Mouse (Mus musculus): Measurements from ENCODE around the gene Rpl19. TPM values are rescaled to one million over a fixed set of nuclear protein-coding genes. Genes with fewer than 3 reads are reported as not detected.
A peak's percentile ranks its signal among the peaks of the same experiment; 100 is the strongest.

Gene Rpl19
- polyA plus RNA-seq, 1 experiment from 2014 or later = 1,157 TPM

DNA sequence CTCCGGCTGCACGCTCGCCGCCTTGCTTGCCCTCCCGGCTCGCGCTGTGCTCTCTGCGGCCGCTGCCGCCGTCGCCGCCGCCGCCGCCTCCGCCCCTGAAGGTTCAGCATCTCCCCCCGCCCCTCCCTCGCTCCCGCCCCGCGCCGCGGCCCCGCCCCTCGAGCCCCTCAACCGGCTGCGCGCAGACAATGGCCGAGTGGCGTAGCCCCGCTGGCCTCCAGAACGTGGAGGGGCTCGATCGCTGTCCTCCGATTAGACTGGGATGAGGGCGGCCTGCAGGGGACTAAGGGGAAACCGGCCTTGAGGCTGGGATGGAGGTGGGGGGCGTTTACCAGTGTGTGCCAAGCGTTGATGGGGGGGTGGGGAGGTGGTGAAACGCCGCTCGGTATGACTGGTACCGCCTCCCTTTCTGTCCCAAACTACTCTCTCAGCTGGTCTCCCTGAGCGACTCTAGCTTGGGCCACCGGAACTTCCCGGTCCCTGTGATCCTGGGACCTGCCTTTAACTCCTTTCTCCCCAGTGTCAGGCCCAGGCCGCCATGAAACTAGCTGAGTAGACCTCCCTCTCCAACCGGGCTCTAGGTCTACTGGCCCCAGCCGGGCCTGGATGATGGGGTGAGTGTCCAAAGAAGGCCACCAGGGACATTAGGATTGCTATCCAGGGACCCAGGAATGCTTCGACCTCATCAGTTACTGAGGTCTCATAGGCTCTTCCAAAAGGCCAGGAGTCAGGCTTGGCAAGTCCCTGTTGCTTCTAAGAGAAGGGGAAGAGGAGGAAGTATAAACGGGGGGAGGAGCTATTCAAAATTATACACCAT lies 3.7 kb upstream of the Rpl19 start, which contains the start of gene Cacnb1:
Gene Cacnb1, minus strand, starts transcription at position 480 of the 817 bp plus-strand sequence.
- Histone ChIP-seq H3K4me1 (ENCODE audit: control insufficient read depth, insufficient read depth, low read length) (peaks cover 23% of the 10 kb centered on the region), H3K27me3 (ENCODE audit: control insufficient read depth, insufficient read depth, low read length) (no peaks in the 10 kb centered on the region)

DNA sequence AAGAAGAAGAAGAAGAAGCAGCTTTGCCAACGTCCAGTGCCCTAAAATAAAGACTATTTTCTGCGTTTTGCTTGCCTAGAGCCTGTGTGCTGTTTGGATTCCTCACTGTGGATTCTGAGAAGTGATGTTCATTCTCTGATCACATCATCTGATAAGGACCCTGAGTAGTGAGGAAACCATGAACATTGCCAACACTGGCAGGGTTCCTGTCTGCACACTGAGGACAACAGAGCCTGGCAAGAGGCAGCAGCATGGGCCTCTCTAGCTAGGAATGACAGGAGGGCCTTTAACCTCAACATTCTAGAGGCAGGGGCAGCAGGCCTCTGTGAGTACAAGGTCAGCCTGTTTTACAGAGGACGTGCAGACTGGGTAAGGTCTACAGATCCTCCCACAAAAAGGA lies 2.0 kb upstream of the Rpl19 start:
- WGBS = 82% methylated on average over 3 of the region's 3 CpGs
- no peak for ATAC-seq (ENCODE audit: insufficient number of reproducible peaks, insufficient read depth, low FRiP score, low read depth)
- peaks cover 23% of the 10 kb centered on the region for H3K4me1 ChIP-seq (ENCODE audit: control insufficient read depth, insufficient read depth, low read length)

More for the DNA sequence above, 3.7 kb upstream of the Rpl19 start, which contains the start of gene Cacnb1:
- Histone ChIP-seq H3K27ac (ENCODE audit: low read length) (peak within 1 kb of the TSS; percentile 89), H3K4me3 (ENCODE audit: low read depth, low read length) (peak within 1 kb of the TSS; percentile 79), H3K9ac (replicated peaks; ENCODE audit: low read depth, low read length) (peak within 1 kb of the TSS; percentile 67), H3K4me2 (replicated peaks; ENCODE audit: low read depth, low read length) (peak within 1 kb of the TSS; percentile 94), H3K9me3 (ENCODE audit: control insufficient read depth, low read depth, low read length) (no peaks in the 10 kb centered on the region), H3K36me3 (ENCODE audit: control insufficient read depth, insufficient read depth, low read length) (peaks cover 4% of the 10 kb centered on the region; the same call in 1 of the 2 replicates)
- ATAC-seq (ENCODE audit: insufficient number of reproducible peaks, insufficient read depth, low FRiP score, low read depth) = peak; percentile 38
- WGBS = under 1% methylated on average over 51 of the region's 52 CpGs

DNA sequence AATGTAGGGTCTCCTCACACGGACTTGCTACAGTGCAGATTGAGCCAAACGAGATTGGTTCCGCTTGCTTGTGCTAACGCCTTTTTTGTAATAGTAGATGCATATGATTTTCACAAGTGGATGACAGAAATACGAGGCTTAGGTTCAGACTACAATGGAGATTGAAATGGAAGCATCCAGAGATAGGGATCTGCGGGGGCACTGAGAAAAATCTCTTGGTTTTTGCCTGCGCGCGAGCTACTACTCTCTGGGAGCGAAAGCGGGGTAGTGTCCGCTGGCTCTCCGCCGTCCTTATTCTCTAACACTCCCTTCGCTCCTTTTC lies 301 bp upstream of the Rpl19 start:
- H3K4me3 ChIP-seq (ENCODE audit: low read depth, low read length) = peak overlapping the region; percentile 88
- H3K4me1 ChIP-seq (ENCODE audit: control insufficient read depth, insufficient read depth, low read length) = peaks cover 13% of the 10 kb centered on the region
- peaks cover 34% of the 10 kb centered on the region for H3K36me3 ChIP-seq (ENCODE audit: control insufficient read depth, insufficient read depth, low read length)
- H3K4me2 ChIP-seq (replicated peaks; ENCODE audit: low read depth, low read length) = peak overlapping the region; percentile 74
- ATAC-seq (ENCODE audit: insufficient number of reproducible peaks, insufficient read depth, low FRiP score, low read depth) = no peak
- peak overlapping the region; percentile 99 for H3K9ac ChIP-seq (replicated peaks; ENCODE audit: low read depth, low read length)
- no peaks in the 10 kb centered on the region for H3K27me3 ChIP-seq (ENCODE audit: control insufficient read depth, insufficient read depth, low read length)
- WGBS = 6% methylated on average over 15 of the region's 15 CpGs
- H3K27ac ChIP-seq (ENCODE audit: low read length) = peak overlapping the region; percentile 92
- H3K9me3 ChIP-seq (ENCODE audit: control insufficient read depth, low read depth, low read length) = no peaks in the 10 kb centered on the region

More for the DNA sequence above, 2.0 kb upstream of the Rpl19 start:
- no peaks in the 10 kb centered on the region for H3K9me3 ChIP-seq (ENCODE audit: control insufficient read depth, low read depth, low read length)
- no peaks in the 10 kb centered on the region for H3K27me3 ChIP-seq (ENCODE audit: control insufficient read depth, insufficient read depth, low read length)
- no peak overlapping the region for H3K4me3 ChIP-seq (ENCODE audit: low read depth, low read length)
- H3K9ac ChIP-seq (replicated peaks; ENCODE audit: low read depth, low read length) = no peak overlapping the region
- H3K27ac ChIP-seq (ENCODE audit: low read length) = no peak overlapping the region
- H3K36me3 ChIP-seq (ENCODE audit: control insufficient read depth, insufficient read depth, low read length) = peaks cover 17% of the 10 kb centered on the region
- no peak overlapping the region for H3K4me2 ChIP-seq (replicated peaks; ENCODE audit: low read depth, low read length)

DNA sequence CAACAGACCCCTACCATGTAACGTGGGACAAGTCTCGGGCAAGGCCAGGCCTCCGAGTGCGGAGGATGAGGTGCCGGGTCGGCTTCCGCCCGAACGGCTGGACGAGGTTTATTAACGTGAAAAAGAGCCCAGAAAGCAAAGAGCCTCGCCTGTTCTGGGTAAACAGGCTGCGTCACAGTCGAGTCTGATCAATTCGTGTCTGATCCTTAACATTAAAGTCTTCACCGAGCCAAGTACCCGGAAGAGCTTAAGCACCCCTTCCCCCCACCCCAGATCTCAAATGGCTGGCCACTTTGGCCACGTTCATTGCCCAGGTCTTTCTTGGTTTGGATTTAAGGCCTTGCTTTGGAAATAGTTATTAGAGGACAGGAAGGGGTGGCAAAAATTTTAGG lies 783 bp downstream of the Rpl19 start:
- H3K4me3 ChIP-seq (ENCODE audit: low read depth, low read length) = peak overlapping the region; percentile 88
- peak overlapping the region; percentile 99 for H3K9ac ChIP-seq (replicated peaks; ENCODE audit: low read depth, low read length)
- no peaks in the 10 kb centered on the region for H3K9me3 ChIP-seq (ENCODE audit: control insufficient read depth, low read depth, low read length)
- H3K27me3 ChIP-seq (ENCODE audit: control insufficient read depth, insufficient read depth, low read length) = no peaks in the 10 kb centered on the region
- 0% methylated on average over 18 of the region's 18 CpGs for WGBS
- H3K27ac ChIP-seq (ENCODE audit: low read length) = peak overlapping the region; percentile 92
- no peak for ATAC-seq (ENCODE audit: insufficient number of reproducible peaks, insufficient read depth, low FRiP score, low read depth)
- peaks cover 6% of the 10 kb centered on the region; the same call in 1 of the 2 replicates for H3K4me1 ChIP-seq (ENCODE audit: control insufficient read depth, insufficient read depth, low read length)
- peak overlapping the region; percentile 74 for H3K4me2 ChIP-seq (replicated peaks; ENCODE audit: low read depth, low read length)
- peaks cover 35% of the 10 kb centered on the region for H3K36me3 ChIP-seq (ENCODE audit: control insufficient read depth, insufficient read depth, low read length)

DNA sequence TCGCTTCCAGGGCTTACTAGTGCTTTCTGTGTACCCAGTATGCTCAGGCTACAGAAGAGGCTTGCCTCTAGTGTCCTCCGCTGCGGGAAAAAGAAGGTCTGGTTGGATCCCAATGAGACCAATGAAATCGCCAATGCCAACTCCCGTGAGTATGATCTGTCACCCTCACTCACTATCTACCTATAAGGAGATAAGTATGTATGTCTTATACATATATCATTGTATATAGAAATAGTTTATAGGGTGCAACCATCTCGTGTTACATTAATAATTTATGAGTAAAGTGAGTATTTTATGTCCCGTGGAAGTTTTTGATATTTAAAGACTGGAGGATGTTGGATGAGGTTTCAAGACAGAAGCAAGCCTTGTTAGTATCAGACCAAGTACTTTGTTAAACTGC lies 1.3 kb downstream of the Rpl19 start:
- no peaks in the 10 kb centered on the region for H3K27me3 ChIP-seq (ENCODE audit: control insufficient read depth, insufficient read depth, low read length)
- H3K9me3 ChIP-seq (ENCODE audit: control insufficient read depth, low read depth, low read length) = no peaks in the 10 kb centered on the region
- ATAC-seq (ENCODE audit: insufficient number of reproducible peaks, insufficient read depth, low FRiP score, low read depth) = no peak
- H3K4me1 ChIP-seq (ENCODE audit: control insufficient read depth, insufficient read depth, low read length) = peaks cover 6% of the 10 kb centered on the region; the same call in 1 of the 2 replicates
- 17% methylated on average over 7 of the region's 7 CpGs for WGBS
- peak overlapping the region; percentile 74 for H3K4me2 ChIP-seq (replicated peaks; ENCODE audit: low read depth, low read length)
- H3K27ac ChIP-seq (ENCODE audit: low read length) = no peak overlapping the region; the same call in 1 of the 2 replicates
- peak overlapping the region; percentile 88 for H3K4me3 ChIP-seq (ENCODE audit: low read depth, low read length)
- H3K36me3 ChIP-seq (ENCODE audit: control insufficient read depth, insufficient read depth, low read length) = peaks cover 35% of the 10 kb centered on the region
- peak overlapping the region; percentile 99 for H3K9ac ChIP-seq (replicated peaks; ENCODE audit: low read depth, low read length)

DNA sequence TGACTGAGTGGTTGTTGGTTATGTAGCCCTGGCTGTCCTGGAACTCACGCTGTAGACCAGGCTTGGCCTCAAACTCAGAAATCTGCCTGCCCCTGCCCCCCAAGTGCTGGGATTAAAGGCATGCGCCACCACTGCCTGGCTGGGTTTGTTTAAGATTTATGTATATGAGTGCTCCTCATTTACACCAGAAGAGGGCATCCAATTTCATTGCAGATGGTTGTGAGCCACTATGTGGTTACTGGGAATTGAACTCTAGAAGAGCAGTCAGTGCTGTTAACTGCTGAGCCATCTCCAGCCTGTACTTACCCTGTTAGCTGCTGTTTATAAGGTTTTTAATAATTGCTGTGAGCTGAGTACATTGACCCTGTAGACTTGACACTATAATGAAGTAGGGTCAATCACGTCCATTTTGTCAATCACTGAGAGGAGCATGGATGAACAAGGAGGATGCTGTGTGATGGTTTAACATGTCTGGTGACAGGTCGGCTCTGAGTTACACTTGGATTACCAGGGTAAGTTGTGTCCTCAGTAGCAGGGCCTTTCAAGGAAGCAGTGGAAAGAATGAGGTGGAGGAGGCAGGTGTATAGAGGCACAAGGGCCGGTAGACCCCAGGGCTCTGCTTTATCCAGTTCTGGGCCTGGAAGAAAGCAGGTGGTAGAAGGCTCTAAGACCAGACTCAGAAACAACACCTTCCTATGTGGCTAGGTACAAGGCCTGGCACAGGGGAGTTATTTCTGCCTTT lies 4.4 kb downstream of the Rpl19 start:
- Histone ChIP-seq H3K36me3 (ENCODE audit: control insufficient read depth, insufficient read depth, low read length) (peaks cover 35% of the 10 kb centered on the region), H3K9ac (replicated peaks; ENCODE audit: low read depth, low read length) (no peak overlapping the region), H3K4me3 (ENCODE audit: low read depth, low read length) (no peak overlapping the region), H3K27me3 (ENCODE audit: control insufficient read depth, insufficient read depth, low read length) (no peaks in the 10 kb centered on the region), H3K4me1 (ENCODE audit: control insufficient read depth, insufficient read depth, low read length) (peaks cover 12% of the 10 kb centered on the region; the same call in 1 of the 2 replicates), H3K27ac (ENCODE audit: low read length) (no peak overlapping the region), H3K9me3 (ENCODE audit: control insufficient read depth, low read depth, low read length) (no peaks in the 10 kb centered on the region), H3K4me2 (replicated peaks; ENCODE audit: low read depth, low read length) (no peak overlapping the region)
- no peak for ATAC-seq (ENCODE audit: insufficient number of reproducible peaks, insufficient read depth, low FRiP score, low read depth)
- 43% methylated on average over 5 of the region's 5 CpGs for WGBS

DNA sequence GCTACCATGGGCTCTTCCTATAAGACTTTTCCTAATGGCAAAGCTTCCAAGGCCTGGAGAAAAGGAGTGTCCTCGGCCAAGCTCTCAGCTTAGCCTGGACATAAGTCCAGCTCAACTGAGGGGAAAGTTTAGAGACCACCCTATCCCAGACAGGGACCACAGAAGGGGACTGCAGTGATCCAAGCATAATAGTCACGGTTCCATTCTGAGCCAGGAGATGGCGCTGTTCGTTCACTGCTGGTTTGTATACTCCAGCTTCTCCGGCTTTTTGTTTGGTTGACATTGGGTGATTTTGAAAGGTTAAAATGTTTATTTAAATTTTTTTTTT lies 4.9 kb downstream of the Rpl19 start:
- ATAC-seq (ENCODE audit: insufficient number of reproducible peaks, insufficient read depth, low FRiP score, low read depth) = no peak
- Histone ChIP-seq H3K9ac (replicated peaks; ENCODE audit: low read depth, low read length) (no peak overlapping the region), H3K27me3 (ENCODE audit: control insufficient read depth, insufficient read depth, low read length) (no peaks in the 10 kb centered on the region), H3K4me3 (ENCODE audit: low read depth, low read length) (no peak overlapping the region), H3K27ac (ENCODE audit: low read length) (no peak overlapping the region), H3K4me2 (replicated peaks; ENCODE audit: low read depth, low read length) (no peak overlapping the region), H3K9me3 (ENCODE audit: control insufficient read depth, low read depth, low read length) (no peaks in the 10 kb centered on the region), H3K4me1 (ENCODE audit: control insufficient read depth, insufficient read depth, low read length) (peaks cover 9% of the 10 kb centered on the region; the same call in 1 of the 2 replicates), H3K36me3 (ENCODE audit: control insufficient read depth, insufficient read depth, low read length) (peaks cover 35% of the 10 kb centered on the region)
- 9% methylated on average over 5 of the region's 5 CpGs for WGBS

DNA sequence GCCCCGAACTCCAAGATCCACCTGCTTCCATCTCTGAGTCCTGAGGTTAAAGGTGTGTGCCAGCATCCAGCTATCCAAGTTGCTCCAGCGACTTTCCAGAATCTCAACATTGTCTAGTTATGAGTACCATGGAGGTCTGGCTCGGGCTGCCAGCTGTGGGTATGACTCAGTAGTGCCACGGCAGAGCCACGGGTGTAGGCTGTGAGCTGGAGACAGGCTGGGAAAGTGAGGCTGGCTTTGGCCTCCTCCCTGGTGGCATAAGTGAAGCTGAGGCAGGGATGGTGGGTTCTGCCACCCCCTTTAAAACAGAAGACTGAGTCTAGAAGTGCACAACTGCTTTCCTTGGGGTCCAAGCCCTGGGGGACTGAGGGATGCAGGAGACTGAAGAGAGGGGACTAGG lies 7.6 kb downstream of the Rpl19 start:
- H3K9me3 ChIP-seq (ENCODE audit: control insufficient read depth, low read depth, low read length) = no peaks in the 10 kb centered on the region
- H3K4me3 ChIP-seq (ENCODE audit: low read depth, low read length) = no peak overlapping the region
- no peak overlapping the region for H3K27ac ChIP-seq (ENCODE audit: low read length)
- peaks cover 9% of the 10 kb centered on the region; the same call in 1 of the 2 replicates for H3K4me1 ChIP-seq (ENCODE audit: control insufficient read depth, insufficient read depth, low read length)
- no peaks in the 10 kb centered on the region for H3K27me3 ChIP-seq (ENCODE audit: control insufficient read depth, insufficient read depth, low read length)
- no peak for ATAC-seq (ENCODE audit: insufficient number of reproducible peaks, insufficient read depth, low FRiP score, low read depth)
- H3K36me3 ChIP-seq (ENCODE audit: control insufficient read depth, insufficient read depth, low read length) = peaks cover 22% of the 10 kb centered on the region
- WGBS = 78% methylated on average over 5 of the region's 5 CpGs
- no peak overlapping the region for H3K9ac ChIP-seq (replicated peaks; ENCODE audit: low read depth, low read length)
- H3K4me2 ChIP-seq (replicated peaks; ENCODE audit: low read depth, low read length) = no peak overlapping the region

Measured in stomach, embryonic 14.5 days (tissue).